Mouse (Mus musculus) thymus, postnatal 25 days (tissue): ENCODE measurements around the gene Ttn.

ENCODE experiments used
- DNase-seq: peaks from one replicate; pipeline ENCODE4 v3.0.0; 2022

Gene Ttn

DNA sequence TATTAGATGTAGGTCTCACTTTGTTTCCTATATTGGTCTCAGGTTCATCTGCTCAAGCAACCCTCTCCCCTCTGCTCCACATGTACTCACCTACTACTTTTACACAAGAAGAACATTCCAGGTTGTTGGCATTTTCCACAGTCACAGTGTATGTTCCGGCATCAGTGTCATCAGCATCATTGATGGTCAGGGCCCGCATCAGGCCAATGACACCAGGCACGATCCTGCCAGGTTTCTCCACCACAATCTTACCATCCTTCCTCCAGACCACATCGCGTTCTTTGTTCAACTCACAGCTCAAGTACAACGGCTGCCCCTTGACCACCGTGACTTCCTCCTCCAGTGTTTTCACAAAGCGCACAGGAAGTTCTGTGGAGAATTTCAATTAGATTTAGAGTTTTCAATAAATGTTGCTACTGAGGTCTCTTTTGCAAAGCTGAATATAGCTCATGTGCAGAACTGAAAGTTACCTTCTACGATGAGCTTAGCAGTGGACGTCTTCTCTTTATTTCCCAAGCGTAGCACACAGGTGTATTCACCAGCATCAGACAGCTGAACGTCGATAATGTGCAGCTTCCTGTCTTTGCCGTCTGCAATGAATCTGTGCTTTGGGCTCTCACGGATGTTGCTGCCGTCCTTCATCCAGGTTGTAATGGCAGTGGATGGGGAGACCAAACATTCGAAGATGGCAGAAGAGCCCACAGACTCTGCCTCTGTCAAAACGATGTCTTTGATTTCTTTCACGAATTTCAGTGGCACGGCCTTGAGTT lies 168.1 kb downstream of the Ttn start:
- no peak for DNase-seq

DNA sequence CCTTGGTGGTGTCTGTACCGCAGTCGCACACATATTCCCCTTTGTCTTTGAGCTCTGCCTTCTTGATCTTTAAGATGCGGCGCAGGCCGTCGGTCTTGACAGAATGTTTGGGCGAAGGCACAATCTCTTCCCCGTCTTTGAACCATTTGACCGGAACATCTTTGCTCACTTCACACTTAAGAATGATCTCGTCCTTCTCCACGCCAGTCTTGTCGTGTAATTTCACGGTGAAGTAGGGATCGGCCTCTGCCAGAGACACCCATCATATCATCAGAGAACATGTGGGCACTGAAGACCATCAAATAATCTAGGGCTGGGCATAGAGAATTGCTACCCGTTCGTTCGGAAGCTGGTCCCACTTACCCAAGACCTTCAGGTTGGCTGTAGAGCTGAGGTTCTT lies 171.2 kb downstream of the Ttn start:
- no peak for DNase-seq

GRCm38 (mm10) chr2:76808334-76808733 lies 174.0 kb downstream of the Ttn start:
- DNase-seq = no peak

DNA sequence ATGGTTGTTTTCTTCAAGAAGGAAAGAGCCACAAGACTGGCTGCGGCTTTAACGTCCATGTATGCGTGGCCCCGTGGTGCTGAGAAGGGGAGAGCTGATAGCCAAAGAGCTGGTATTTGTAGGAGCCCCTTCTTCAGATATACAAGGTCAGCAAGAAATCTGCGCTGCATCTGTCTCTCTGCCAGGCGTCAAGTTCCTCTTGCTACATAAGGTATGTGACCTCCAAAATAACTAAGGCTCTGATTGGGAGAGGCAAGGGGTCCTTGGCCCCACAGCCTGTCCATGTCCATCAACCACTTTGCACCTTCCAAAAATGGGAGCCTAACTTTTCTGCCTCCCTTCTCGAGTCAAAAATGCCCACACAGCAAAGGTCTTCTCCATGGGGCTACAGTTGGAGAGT lies 175.1 kb downstream of the Ttn start:
- no peak for DNase-seq

DNA sequence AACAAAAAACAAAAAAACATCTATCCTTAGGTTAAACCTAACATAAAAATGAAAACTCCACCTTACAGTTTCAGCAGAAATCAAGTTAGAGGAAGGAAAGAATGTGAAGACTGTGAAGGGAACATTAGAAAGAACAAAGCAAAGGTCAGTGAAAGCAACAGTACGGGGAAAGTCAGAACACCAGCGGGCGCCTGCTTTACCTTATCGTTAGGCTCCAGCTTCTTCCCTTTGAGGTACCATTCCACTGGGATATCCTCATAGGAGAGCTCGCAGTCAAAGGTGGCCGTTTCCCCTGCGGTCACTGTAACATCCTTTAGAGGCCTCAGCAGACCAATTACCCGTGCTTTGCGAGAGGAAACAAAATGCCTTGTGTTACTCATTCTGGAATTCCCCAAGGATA lies 175.5 kb downstream of the Ttn start:
- DNase-seq = no peak

- no peak for DNase-seq
These were observed 176.0 kb downstream of the Ttn start for GRCm38 (mm10) chr2:76806376-76806775.

GRCm38 (mm10) chr2:76805191-76805892 lies 177.0 kb downstream of the Ttn start:
- DNase-seq = no peak

- no peak for DNase-seq
These were observed 198.2 kb downstream of the Ttn start for GRCm38 (mm10) chr2:76784171-76784570.

DNA sequence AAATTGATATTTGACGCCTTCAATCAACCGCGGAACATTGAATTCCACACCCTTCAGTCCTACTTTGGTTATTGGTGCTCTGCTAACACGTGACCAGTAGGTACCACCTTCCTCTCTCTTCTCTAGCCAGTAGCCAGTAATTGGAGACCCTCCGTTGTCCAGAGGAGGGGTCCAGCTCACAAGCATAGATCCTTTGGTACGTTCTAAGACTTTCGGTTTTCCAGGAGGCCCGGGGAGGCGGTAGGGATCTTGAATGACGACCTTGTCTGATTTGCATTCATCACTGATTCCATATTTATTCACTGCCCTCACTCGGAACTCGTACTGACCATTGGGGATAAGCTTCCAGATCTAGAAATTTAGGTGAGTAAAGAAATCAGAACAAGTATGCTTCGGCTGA lies 201.6 kb downstream of the Ttn start:
- DNase-seq = no peak

DNA sequence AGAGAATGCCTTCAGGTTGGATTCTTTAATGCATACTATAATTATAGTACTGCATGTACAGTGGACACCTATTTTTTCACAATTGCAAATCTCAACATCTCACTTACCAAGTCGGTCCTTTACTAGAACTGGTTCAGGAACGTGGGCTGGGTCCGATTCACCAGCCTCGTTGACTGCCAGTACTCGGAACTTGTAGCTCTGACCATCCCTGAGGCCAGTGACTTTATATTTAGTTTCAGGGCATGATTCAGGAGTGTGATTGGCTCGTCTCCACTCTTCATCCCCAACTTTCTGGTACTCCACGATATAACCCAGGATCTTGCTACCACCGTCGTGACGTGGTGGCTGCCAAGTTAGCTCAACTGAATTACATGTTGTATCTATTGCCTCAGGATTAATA lies 212.5 kb downstream of the Ttn start:
- no peak for DNase-seq

GRCm38 (mm10) chr2:76767231-76767630 lies 215.1 kb downstream of the Ttn start:
- no peak for DNase-seq

- no peak for DNase-seq
These were observed 217.8 kb downstream of the Ttn start for GRCm38 (mm10) chr2:76764526-76764925.

- no peak for DNase-seq
These were observed 220.2 kb downstream of the Ttn start for GRCm38 (mm10) chr2:76762154-76762553.

GRCm38 (mm10) chr2:76756461-76756860 lies 225.9 kb downstream of the Ttn start:
- DNase-seq = no peak

DNA sequence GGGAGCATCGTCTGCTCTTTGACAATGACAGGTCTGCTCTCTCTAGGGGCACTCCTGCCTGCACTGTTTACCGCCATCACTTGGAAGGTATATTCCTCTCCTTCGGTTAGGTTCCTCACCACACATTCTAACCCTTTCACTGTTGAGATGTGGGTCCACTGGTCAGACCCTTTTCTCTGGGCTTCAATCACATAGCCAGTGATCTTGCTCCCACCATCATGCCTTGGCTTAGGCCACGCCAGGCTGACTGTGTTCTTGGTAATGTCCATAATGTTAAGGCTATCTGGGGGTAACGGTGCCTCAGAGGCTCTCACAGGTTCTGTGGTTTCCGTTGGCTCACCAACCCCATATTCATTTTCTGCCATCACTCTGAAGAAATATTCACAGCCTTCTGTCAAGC lies 230.4 kb downstream of the Ttn start:
- DNase-seq = no peak

DNA sequence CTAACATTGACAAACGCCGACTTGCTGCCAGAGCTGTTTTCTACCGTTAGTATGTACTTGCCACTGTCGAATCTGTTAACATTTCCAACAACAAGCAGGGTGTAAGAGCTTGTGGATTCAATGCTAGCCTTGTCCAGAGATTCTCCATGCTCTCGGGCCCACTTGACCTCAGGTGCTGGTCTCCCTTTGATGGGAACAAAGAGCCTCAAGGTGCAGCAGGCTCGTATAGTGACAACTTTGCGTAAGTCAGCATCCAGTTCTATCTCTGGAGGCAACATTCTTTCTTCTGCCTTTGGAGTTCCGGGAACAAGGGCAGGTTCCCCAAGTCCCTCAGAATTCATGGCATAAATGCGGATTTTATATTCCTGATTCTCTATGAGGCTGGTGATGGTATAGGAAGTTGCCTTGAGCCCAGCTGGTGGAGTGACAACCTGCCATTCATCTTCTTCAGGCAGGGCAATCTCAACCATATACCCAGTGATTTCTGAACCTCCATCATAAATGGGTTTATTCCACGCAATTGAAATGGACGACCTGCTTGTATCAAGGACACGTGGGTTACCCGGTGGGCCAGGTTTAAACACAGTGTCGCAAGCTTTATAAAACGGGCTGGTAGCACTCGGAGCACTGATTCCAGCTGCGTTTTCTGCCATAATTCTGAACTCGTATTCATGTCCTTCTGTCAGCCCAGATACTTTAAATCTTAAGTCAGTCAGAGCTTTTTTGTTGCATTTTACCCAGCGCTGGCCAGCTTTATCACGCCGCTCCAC lies 232.8 kb downstream of the Ttn start:
- no peak for DNase-seq

- DNase-seq = no peak
These were observed 233.7 kb downstream of the Ttn start for GRCm38 (mm10) chr2:76748696-76749095.

- DNase-seq = no peak
These were observed 262.7 kb downstream of the Ttn start for GRCm38 (mm10) chr2:76719650-76720049.

- no peak for DNase-seq
These were observed 267.4 kb downstream of the Ttn start for GRCm38 (mm10) chr2:76714984-76715383.

GRCm38 (mm10) chr2:76708512-76708911 lies 273.8 kb downstream of the Ttn start:
- no peak for DNase-seq

DNA sequence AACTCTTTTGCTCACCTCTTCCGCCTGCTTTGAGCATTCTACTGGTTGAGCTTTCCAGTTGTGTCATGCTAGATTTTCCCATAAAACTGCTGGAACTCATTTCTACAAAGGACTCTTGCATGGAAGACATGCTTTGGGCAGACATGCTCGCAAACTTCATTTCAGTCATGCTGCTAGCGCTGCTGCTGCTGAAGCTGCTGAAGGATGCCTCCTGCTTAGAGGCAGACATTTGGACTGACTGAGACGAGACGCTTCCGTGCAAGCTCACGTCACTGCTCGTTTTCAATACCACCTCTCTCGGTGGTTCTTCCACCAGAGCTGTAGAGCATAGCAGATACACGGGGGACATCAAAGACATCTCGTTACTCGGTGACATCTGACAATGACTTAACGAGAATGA lies 276.7 kb downstream of the Ttn start:
- no peak for DNase-seq

- DNase-seq = no peak
These were observed 279.6 kb downstream of the Ttn start for GRCm38 (mm10) chr2:76702751-76703150.

DNA sequence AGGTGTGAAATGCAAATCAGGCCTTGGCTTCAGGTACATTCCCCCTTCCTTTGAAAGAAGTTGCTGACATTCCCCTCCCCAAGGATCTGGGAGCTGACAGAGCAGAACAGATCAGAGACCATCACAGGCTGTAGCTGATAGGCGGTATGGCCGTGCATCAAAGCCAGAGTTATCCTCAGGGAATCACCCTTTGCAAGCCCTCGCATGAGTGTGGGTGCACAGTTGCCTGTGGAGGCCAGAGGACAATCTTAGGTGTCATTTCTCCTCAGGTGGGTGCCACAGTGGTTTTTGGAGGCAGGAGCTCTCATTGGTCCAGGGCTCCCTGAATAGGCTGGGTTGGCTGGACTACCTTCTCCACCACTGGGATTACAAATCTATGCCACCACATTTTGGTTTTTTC lies 280.2 kb downstream of the Ttn start:
- DNase-seq = no peak

- DNase-seq = no peak
These were observed 287.1 kb downstream of the Ttn start for GRCm38 (mm10) chr2:76695290-76695689.
